ENCODE assay signal across 8 mouse cellular contexts in the genomic region with DNA sequence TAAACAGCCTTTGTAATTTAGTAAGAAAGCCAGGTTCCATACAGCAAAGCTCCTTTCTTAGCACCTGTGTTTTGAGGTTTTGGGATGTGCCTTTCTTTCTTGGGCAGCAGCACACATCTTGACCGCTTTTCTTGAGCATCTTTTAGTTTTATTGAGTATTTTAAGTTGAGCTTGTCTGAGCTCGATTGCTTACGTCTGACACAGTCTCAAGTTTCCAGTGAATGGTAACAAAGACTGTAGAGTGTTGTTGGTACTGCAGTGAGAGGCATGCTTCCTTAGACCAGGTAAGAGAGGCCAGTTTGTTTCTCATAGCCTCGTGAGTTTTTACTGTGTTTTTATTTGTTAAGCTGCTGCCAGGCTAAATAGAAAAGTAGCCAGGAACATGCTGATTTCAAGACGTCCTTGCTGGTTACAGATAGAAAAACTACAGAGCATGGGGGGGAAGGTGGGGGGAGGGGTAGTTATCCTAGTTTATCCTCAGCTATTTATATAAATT.
A peak's percentile ranks its signal among the peaks of the same experiment; 100 is the strongest.
DNase-seq lines count a peak whose midpoint lies in the region; ATAC-seq lines count a peak whose summit lies in the region.

No protein-coding gene starts in this region.

- no peaks in the 10 kb centered on the region for H3K36me3 ChIP-seq in heart, embryonic 16.5 days (ENCODE audit: control insufficient read depth, insufficient read depth)
- H3K36me3 ChIP-seq in midbrain, embryonic 11.5 days (ENCODE audit: control insufficient read depth, insufficient read depth, low read length) = no peaks in the 10 kb centered on the region

- H3K9ac ChIP-seq in heart, embryonic 16.5 days (ENCODE audit: low read length) = peak overlapping the region; percentile 61
- H3K9ac ChIP-seq in midbrain, embryonic 11.5 days (ENCODE audit: low read length) = peak overlapping the region; percentile 67

- H3K4me2 ChIP-seq in heart, embryonic 16.5 days (ENCODE audit: low read depth, low read length) = peak overlapping the region; percentile 72
- peak overlapping the region; percentile 37 for H3K4me2 ChIP-seq in midbrain, embryonic 11.5 days

- peak; percentile 79 for ATAC-seq in CD4-positive, CD25-positive, alpha-beta regulatory T cell, adult 4 months
- ATAC-seq in heart, embryonic 16.5 days (replicated peaks; ENCODE audit: extremely low read depth, insufficient read depth, low FRiP score) = peak; percentile 59; the same call in 1 of the 2 replicates
- peak; percentile 57 for ATAC-seq in midbrain, embryonic 11.5 days (ENCODE audit: low FRiP score)

- H3K27me3 ChIP-seq in heart, embryonic 16.5 days (ENCODE audit: control insufficient read depth, insufficient read depth, low read length) = no peaks in the 10 kb centered on the region
- no peaks in the 10 kb centered on the region for H3K27me3 ChIP-seq in midbrain, embryonic 11.5 days (ENCODE audit: control insufficient read depth, insufficient read depth, low read length)

- H3K27ac ChIP-seq in heart, embryonic 16.5 days (ENCODE audit: low read length) = peak overlapping the region; percentile 45
- H3K27ac ChIP-seq in midbrain, embryonic 11.5 days (ENCODE audit: low read depth, low read length) = peak overlapping the region; percentile 65

- peaks cover 8% of the 10 kb centered on the region; the same call in 1 of the 2 replicates for H3K4me1 ChIP-seq in heart, embryonic 16.5 days (ENCODE audit: control insufficient read depth, insufficient read depth, low read length)
- H3K4me1 ChIP-seq in midbrain, embryonic 11.5 days (ENCODE audit: control insufficient read depth, insufficient read depth, low read length) = peaks cover 4% of the 10 kb centered on the region; the same call in 1 of the 2 replicates

- peak overlapping the region; percentile 61 for H3K4me3 ChIP-seq in heart, embryonic 16.5 days (ENCODE audit: low read length)
- H3K4me3 ChIP-seq in midbrain, embryonic 11.5 days (ENCODE audit: low read depth, low read length) = peak overlapping the region; percentile 45

- 4% methylated on average over 5 of the region's 5 CpGs for WGBS in heart, embryonic 16.5 days
- WGBS in midbrain, embryonic 11.5 days = 2% methylated on average over 5 of the region's 5 CpGs

- no peaks in the 10 kb centered on the region for H3K9me3 ChIP-seq in heart, embryonic 16.5 days (replicated peaks; ENCODE audit: control insufficient read depth, low read length)
- no peaks in the 10 kb centered on the region for H3K9me3 ChIP-seq in midbrain, embryonic 11.5 days (ENCODE audit: control insufficient read depth, low read length)

- DNase-seq in cerebellum, postnatal 10 days = peak; percentile 22 to 47
- DNase-seq in cerebellum, adult 9-11 months = no peak
- DNase-seq in embryo, embryonic 9.5 days (ENCODE audit: extremely low spot score) = peak; percentile 63
- DNase-seq in kidney, postnatal 4 days = peak; percentile 15 to 49
- peak; percentile 92 for DNase-seq in midbrain, embryonic 11.5 days (ENCODE audit: low spot score, missing footprints)
- peak; percentile 32 for DNase-seq in yolk sac, embryonic 10.5 days (ENCODE audit: low spot score)
